Mouse (Mus musculus) hindbrain, embryonic 14.5 days (tissue): ENCODE results near the gene Muc3. TPM values are rescaled to one million over a fixed set of nuclear protein-coding genes. Genes with fewer than 3 reads are reported as not detected.
"Not testable (repeated sequence)": the region's sequence is repeated elsewhere in the genome, so short reads cannot be mapped to it uniquely, and the experiment has no call there.

ENCODE experiments used
- ATAC-seq: fragments of 200-750 bp; cut with Nextera tagmentation; 2 replicates; pipeline ENCODE4 v1.8.0; 2017; ENCODE audit warnings: moderate number of reproducible peaks, mild to moderate bottlenecking, moderate TSS enrichment, moderate library complexity; ENCODE audit not compliant: low FRiP score
- DNase-seq: peaks from one replicate; pipeline ENCODE4 v3.0.0-alpha.2; 2015; ENCODE audit warnings: low spot score
- H3K27ac ChIP-seq: fragments of 300-500 bp; sonication (generic); 2 replicates; pipeline ENCODE4 v1.5.1; 2014; ENCODE audit warnings: mild to moderate bottlenecking, moderate library complexity
- H3K27me3 ChIP-seq: fragments of 300-500 bp; sonication (generic); 2 replicates; pipeline ENCODE4 v1.6.1; 2014; ENCODE audit warnings: mild to moderate bottlenecking, low read length, mixed read lengths; ENCODE audit not compliant: control insufficient read depth, insufficient read depth
- H3K36me3 ChIP-seq: fragments of 300-500 bp; sonication (generic); replicated peaks from 2 replicates; pipeline ENCODE4 v1.6.1; 2014; ENCODE audit not compliant: control insufficient read depth, insufficient read depth
- H3K4me1 ChIP-seq: fragments of 300-500 bp; sonication (generic); replicated peaks from 2 replicates; pipeline ENCODE4 v1.6.1; 2014; ENCODE audit warnings: antibody characterized with exemption, low read length, mixed read lengths; ENCODE audit not compliant: control insufficient read depth, insufficient read depth
- H3K4me2 ChIP-seq: fragments of 300-500 bp; sonication (generic); replicated peaks from 2 replicates; pipeline ENCODE4 v1.6.1; 2014; ENCODE audit warnings: mild to moderate bottlenecking, moderate library complexity
- H3K4me3 ChIP-seq: fragments of 300-500 bp; sonication (generic); replicated peaks from 2 replicates; pipeline ENCODE4 v1.5.1; 2014; ENCODE audit warnings: mild to moderate bottlenecking, low read length
- H3K9ac ChIP-seq: fragments of 300-500 bp; sonication (generic); 2 replicates; pipeline ENCODE4 v1.6.1; 2014
- H3K9me3 ChIP-seq: fragments of 300-500 bp; sonication (generic); 2 replicates; pipeline ENCODE4 v1.6.1; 2016; ENCODE audit warnings: low read length; ENCODE audit not compliant: control insufficient read depth
- WGBS: fragments of 180-500 bp; shearing (Covaris S2); extraction: QIAGEN DNeasy Blood & Tissue Kit; methylation state at CpG from one replicate; pipeline ENCODE4 v1.1.7; 2014; 5-methylcytosine and 5-hydroxymethylcytosine counted together
- polyA plus RNA-seq: library from polyadenylated mRNA; unstranded; fragments of >200 nt; fragmentation: Nextera tagmentation; extraction: Ambion mirVana; gene quantifications from 2 replicates; pipeline ENCODE4 v1.2.1, GENCODE M21; 2014

Muc3 gene
- polyA plus RNA-seq, 1 experiment from 2014 or later, result not detected

GRCm38 (mm10) chr5:137131490-137131889 lies 17.6 kb downstream of the Muc3 start:
- no peak for ATAC-seq
- WGBS, result 1% methylated on average over 3 of the region's 3 CpGs
- Histone ChIP-seq H3K9me3 (no peaks in the 10 kb centered on the region), H3K27ac (no peak overlapping the region), H3K27me3 (no peaks in the 10 kb centered on the region), H3K36me3 (no peaks in the 10 kb centered on the region), H3K4me3 (no peak overlapping the region), H3K9ac (no peak overlapping the region), H3K4me1 (no peaks in the 10 kb centered on the region), H3K4me2 (no peak overlapping the region)
- DNase-seq, result peak; percentile 89

GRCm38 (mm10) chr5:137129281-137129680 lies 19.8 kb downstream of the Muc3 start:
- ATAC-seq, result no peak

GRCm38 (mm10) chr5:137123516-137123915 lies 25.6 kb downstream of the Muc3 start:
- H3K4me2 ChIP-seq, result no peak overlapping the region
- no peak overlapping the region for H3K4me3 ChIP-seq
- no peak overlapping the region for H3K9ac ChIP-seq
- WGBS, result 80% methylated on average over 4 of the region's 4 CpGs
- ATAC-seq, result no peak
- no peaks in the 10 kb centered on the region for H3K27me3 ChIP-seq
- H3K4me1 ChIP-seq, result peaks cover 4% of the 10 kb centered on the region
- no peak for DNase-seq
- H3K9me3 ChIP-seq, result no peaks in the 10 kb centered on the region
- H3K27ac ChIP-seq, result peak overlapping the region; percentile 83
- H3K36me3 ChIP-seq, result no peaks in the 10 kb centered on the region

More at GRCm38 (mm10) chr5:137129281-137129680, 19.8 kb downstream of the Muc3 start:
- no peaks in the 10 kb centered on the region for H3K27me3 ChIP-seq
- no peak for DNase-seq
- H3K4me3 ChIP-seq, result no peak overlapping the region
- no peak overlapping the region for H3K9ac ChIP-seq
- H3K9me3 ChIP-seq, result no peaks in the 10 kb centered on the region
- no peaks in the 10 kb centered on the region for H3K4me1 ChIP-seq
- H3K27ac ChIP-seq, result no peak overlapping the region
- no peaks in the 10 kb centered on the region for H3K36me3 ChIP-seq
- WGBS, result 32% methylated on average over 5 of the region's 5 CpGs
- H3K4me2 ChIP-seq, result no peak overlapping the region

GRCm38 (mm10) chr5:137122686-137123193 lies 26.4 kb downstream of the Muc3 start:
- ATAC-seq (peak; percentile 77), DNase-seq (peak; percentile 84)
- no peaks in the 10 kb centered on the region for H3K27me3 ChIP-seq
- no peak overlapping the region for H3K4me3 ChIP-seq
- H3K9me3 ChIP-seq, result no peaks in the 10 kb centered on the region
- H3K36me3 ChIP-seq, result no peaks in the 10 kb centered on the region
- no peak overlapping the region for H3K9ac ChIP-seq
- H3K4me2 ChIP-seq, result peak overlapping the region; percentile 3; the same call in 1 of the 2 replicates
- WGBS, result 7% methylated on average over 14 of the region's 14 CpGs
- H3K27ac ChIP-seq, result peak overlapping the region; percentile 83
- H3K4me1 ChIP-seq, result peaks cover 4% of the 10 kb centered on the region

- Histone ChIP-seq H3K9ac (no peak overlapping the region), H3K36me3 (no peaks in the 10 kb centered on the region), H3K4me3 (no peak overlapping the region), H3K4me2 (no peak overlapping the region), H3K9me3 (no peaks in the 10 kb centered on the region), H3K27me3 (no peaks in the 10 kb centered on the region), H3K27ac (no peak overlapping the region), H3K4me1 (peaks cover 4% of the 10 kb centered on the region)
- no peak for ATAC-seq
- WGBS, result 81% methylated on average over 4 of the region's 4 CpGs
- DNase-seq, result no peak
Measured at GRCm38 (mm10) chr5:137121280-137121679, 27.8 kb downstream of the Muc3 start.

GRCm38 (mm10) chr5:137118878-137119277 lies 30.2 kb downstream of the Muc3 start:
- Histone ChIP-seq H3K4me3 (no peak overlapping the region), H3K27ac (no peak overlapping the region), H3K27me3 (no peaks in the 10 kb centered on the region), H3K9me3 (no peaks in the 10 kb centered on the region), H3K9ac (no peak overlapping the region), H3K4me1 (peaks cover 4% of the 10 kb centered on the region), H3K4me2 (no peak overlapping the region), H3K36me3 (no peaks in the 10 kb centered on the region)
- DNase-seq (no peak), ATAC-seq (no peak)
- 77% methylated on average over 4 of the region's 4 CpGs for WGBS

- 90% methylated on average over 3 of the region's 3 CpGs for WGBS
- not testable (repeated sequence) for ATAC-seq
Measured at GRCm38 (mm10) chr5:137117994-137118393, 31.1 kb downstream of the Muc3 start.

GRCm38 (mm10) chr5:137116987-137117386 lies 32.1 kb downstream of the Muc3 start:
- H3K27ac ChIP-seq, result no peak overlapping the region
- H3K27me3 ChIP-seq, result no peaks in the 10 kb centered on the region
- H3K4me3 ChIP-seq, result no peak overlapping the region
- ATAC-seq (no peak), DNase-seq (no peak)
- 88% methylated on average over 2 of the region's 2 CpGs for WGBS
- H3K36me3 ChIP-seq, result no peaks in the 10 kb centered on the region
- H3K9me3 ChIP-seq, result no peaks in the 10 kb centered on the region
- no peak overlapping the region for H3K9ac ChIP-seq
- H3K4me2 ChIP-seq, result no peak overlapping the region; the same call in 1 of the 2 replicates
- H3K4me1 ChIP-seq, result no peaks in the 10 kb centered on the region

More at GRCm38 (mm10) chr5:137117994-137118393, 31.1 kb downstream of the Muc3 start:
- not testable (repeated sequence) for H3K27me3 ChIP-seq, H3K4me3 ChIP-seq, H3K27ac ChIP-seq, DNase-seq, H3K4me2 ChIP-seq, H3K9ac ChIP-seq, H3K9me3 ChIP-seq, H3K4me1 ChIP-seq, H3K36me3 ChIP-seq

- H3K9ac ChIP-seq, result peak within 1 kb of the TSS; percentile 53; the same call in 1 of the 2 replicates
- DNase-seq, result no peak
- WGBS, result 14% methylated on average over 29 of the region's 29 CpGs
Measured at GRCm38 (mm10) chr5:137115866-137116847, 33.0 kb downstream of the Muc3 start, which contains the start of gene Trim56. Gene Trim56 (minus strand): TSS chr5:137116209.

More at GRCm38 (mm10) chr5:137115866-137116847, 33.0 kb downstream of the Muc3 start, which contains the start of gene Trim56:
- no peak for ATAC-seq
- Histone ChIP-seq H3K27ac (no peak within 1 kb of the TSS), H3K4me2 (peak within 1 kb of the TSS; percentile 44), H3K4me3 (peak within 1 kb of the TSS; percentile 37), H3K27me3 (no peaks in the 10 kb centered on the region), H3K36me3 (no peaks in the 10 kb centered on the region), H3K9me3 (no peaks in the 10 kb centered on the region), H3K4me1 (no peaks in the 10 kb centered on the region)
